8 mouse cellular contexts compared by ENCODE assay signal in the genomic region with DNA sequence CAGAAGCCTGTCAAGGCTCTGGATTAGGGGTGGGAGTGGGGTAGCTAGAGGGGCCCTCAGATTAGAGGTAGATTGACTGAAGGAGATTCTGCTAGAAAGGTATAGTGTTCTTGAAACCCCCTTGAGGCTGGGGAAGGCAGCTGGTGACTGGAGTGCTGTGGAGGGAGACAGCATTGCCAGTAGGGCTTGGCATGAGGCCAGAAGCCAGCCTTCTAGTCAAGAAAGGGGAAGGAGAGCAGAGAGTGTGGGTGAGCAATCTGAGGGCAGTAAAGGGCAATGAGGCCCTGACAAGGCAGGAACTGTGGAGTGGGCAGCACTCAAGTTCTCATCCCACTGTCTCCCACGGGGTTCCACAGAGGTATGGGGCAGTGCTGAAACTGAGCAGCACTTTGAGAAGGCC. TPM values are rescaled to one million over a fixed set of nuclear protein-coding genes. Genes with fewer than 3 reads are reported as not detected.
DNase-seq lines count a peak whose midpoint lies in the region; ATAC-seq and TF ChIP-seq lines count a peak whose summit lies in the region.
"Had no signal": no experiment of that assay in that cellular context is flagged by ENCODE, and none has a peak within 500 bp of the region (broad histone marks: within the 10 kb centered on the region; RNA-seq: fewer than 3 reads in every experiment).

No protein-coding gene starts in this region.

- ATAC-seq in Patski, result peak; percentile 35
- ATAC-seq in heart, embryonic 14.5 days (ENCODE audit: insufficient number of reproducible peaks, insufficient read depth, low FRiP score, low read depth), result 0 out of 2 replicates have a peak, but pooled peaks have one; percentile 35
- ATAC-seq in erythroblast, adult 5-6 weeks (replicated peaks; ENCODE audit: low FRiP score, poor library complexity, severe bottlenecking), result no peak

- CTCF ChIA-PET in Patski (lab: Charles Lee), result no interaction called here

- no peak for TF ChIP-seq CTCF in Patski (IDR thresholded peaks at IDR 0.05)

- H3K4me2 ChIP-seq in heart, embryonic 14.5 days (ENCODE audit: low read length), result no peak overlapping the region

- peaks cover 13 to 19% of the 10 kb centered on the region in 2 experiments for H3K4me1 ChIP-seq in heart, embryonic 14.5 days (ENCODE audit: control insufficient read depth in 2 of 2, insufficient read depth in 2 of 2, low read length in 2 of 2)

- H3K9me3 ChIP-seq in heart, embryonic 14.5 days (ENCODE audit: control insufficient read depth, low read length), result no peaks in the 10 kb centered on the region

- H3K27ac ChIP-seq in heart, embryonic 14.5 days (replicated peaks in 1 of 2; ENCODE audit: control insufficient read depth in 1 of 2, insufficient read depth in 1 of 2, low read depth in 2 of 2, low read length in 2 of 2), result peak overlapping the region in 1 of 2 experiments; percentile 51; a peak in 2 of 4 replicates
- H3K27ac ChIP-seq: layer of hippocampus, adult 2 months had no signal

- DNase-seq in left cerebral cortex, postnatal 10 days (ENCODE audit: extremely low spot score in 1 of 2, low spot score in 2 of 2), result peak; percentile 26 to 72
- no peak for DNase-seq in left cerebral cortex, adult 18-20 months (ENCODE audit: low spot score in 2 of 2)
- peak; percentile 27 for DNase-seq in CD4-positive, CD25-positive, alpha-beta regulatory T cell, adult 2 months (ENCODE audit: low read depth, low spot score)
- no peak for DNase-seq in Patski (ENCODE audit: low read depth, low spot score)
- peak; percentile 65 for DNase-seq in lung, postnatal 36 days

- no peaks in the 10 kb centered on the region for H3K27me3 ChIP-seq in Patski
- H3K27me3 ChIP-seq in heart, embryonic 14.5 days (ENCODE audit: control insufficient read depth, insufficient read depth, low read length), result no peaks in the 10 kb centered on the region

- in situ Hi-C loops in Patski (cut with MboI; ENCODE audit: low pct_unique_long_range_greater_than_20kb), result no loop called here

- POLR2A ChIA-PET in Patski (lab: Charles Lee), result no interaction called here

- no peaks in the 10 kb centered on the region for H3K36me3 ChIP-seq in heart, embryonic 14.5 days (ENCODE audit: control insufficient read depth, insufficient read depth, low read length)

- 18% methylated on average over 1 of the region's 1 CpGs for WGBS in heart, embryonic 14.5 days

- no peak overlapping the region for H3K4me3 ChIP-seq in heart, embryonic 14.5 days (ENCODE audit: control insufficient read depth in 1 of 2, insufficient read depth in 1 of 2, low read depth in 1 of 2, low read length in 2 of 2)
- H3K4me3 ChIP-seq: layer of hippocampus, adult 2 months had no signal

- H3K9ac ChIP-seq in heart, embryonic 14.5 days (ENCODE audit: low read length), result no peak overlapping the region

- intact Hi-C loops in left cerebral cortex, postnatal 10 days (cut with DNase I), result loop anchor here (5.0 kb wide), 1 partner anchor 34 kb away; a partner anchor contains a TSS

RNA-seq across cellular contexts. Expression of a gene that starts 22.2 kb away (rescaled TPM):
- under 1 TPM; 0.11 to 0.22 TPM for total RNA-seq in left cerebral cortex, postnatal 10 days (2021)
- total RNA-seq in left cerebral cortex, adult 18-20 months (2021), result under 1 TPM in 1 of 2 experiments, not detected in 1; 0.33 TPM
- not detected for polyA plus RNA-seq in Patski (2021)
- polyA plus RNA-seq in heart, embryonic 14.5 days (2014; fragmentation: Nextera tagmentation; extraction: Ambion mirVana), result 0.44 and 0.54 TPM in 2 replicates
- 1.2 and 4.2 TPM in 2 replicates for total RNA-seq in erythroblast, adult 5-6 weeks (2015; ENCODE audit: low replicate concordance)
- total RNA-seq in erythroblast, adult 5-6 weeks (2017; ENCODE audit: low replicate concordance), result 1.1 and 3.2 TPM in 2 replicates

RNA-seq across cellular contexts. Expression of a gene that starts 33.3 kb away (rescaled TPM):
- not detected for total RNA-seq in left cerebral cortex, postnatal 10 days (2021)
- total RNA-seq in left cerebral cortex, adult 18-20 months (2021), result not detected
- polyA plus RNA-seq in Patski (2021), result not detected
- polyA plus RNA-seq in heart, embryonic 14.5 days (2014; fragmentation: Nextera tagmentation; extraction: Ambion mirVana), result 0.19 TPM in 1 of 2 replicates, not detected in the other
- total RNA-seq in erythroblast, adult 5-6 weeks (2015; ENCODE audit: low replicate concordance), result not detected in 2 replicates
- not detected in 2 replicates for total RNA-seq in erythroblast, adult 5-6 weeks (2017; ENCODE audit: low replicate concordance)
- total RNA-seq: layer of hippocampus, adult 2 months had no signal

RNA-seq across cellular contexts. Expression of a gene that starts 38.7 kb away (rescaled TPM):
- total RNA-seq in left cerebral cortex, postnatal 10 days (2021), result 10 to 100 TPM; 50.3 to 51.0 TPM
- 10 to 100 TPM; 40.1 to 40.7 TPM for total RNA-seq in left cerebral cortex, adult 18-20 months (2021)
- 37.7 TPM for polyA plus RNA-seq in Patski (2021)
- polyA plus RNA-seq in heart, embryonic 14.5 days (2014; fragmentation: Nextera tagmentation; extraction: Ambion mirVana), result 15.7 and 16.9 TPM in 2 replicates
- 1.9 TPM in 1 of 2 replicates, not detected in the other for total RNA-seq in erythroblast, adult 5-6 weeks (2015; ENCODE audit: low replicate concordance)
- 2.1 and 18.5 TPM in 2 replicates for total RNA-seq in erythroblast, adult 5-6 weeks (2017; ENCODE audit: low replicate concordance)

Comparison
In these comparisons a context has a peak if more than half of its experiments do, and no peak if none do; other contexts are left out.
1. DNase-seq: peak in left cerebral cortex, postnatal 10 days (2 of 2), CD4-positive, CD25-positive, alpha-beta regulatory T cell, adult 2 months (single experiment) and lung, postnatal 36 days (single experiment); none in left cerebral cortex, adult 18-20 months (0 of 2) and Patski (single experiment).